Mouse (Mus musculus) midbrain, embryonic 11.5 days (tissue): ENCODE data around the gene Ncoa3. TPM values are rescaled to one million over a fixed set of nuclear protein-coding genes. Genes with fewer than 3 reads are reported as not detected.
A peak's percentile ranks its signal among the peaks of the same experiment; 100 is the strongest.

Source experiments
- ATAC-seq: fragments of 200-750 bp; cut with Nextera tagmentation; 2 replicates; pipeline ENCODE4 v1.8.0; 2017; ENCODE audit warnings: moderate TSS enrichment, moderate library complexity; ENCODE audit not compliant: low FRiP score
- DNase-seq: peaks from one replicate; pipeline ENCODE4 v3.0.0; 2015; ENCODE audit warnings: low spot score; ENCODE audit errors: missing footprints
- H3K27ac ChIP-seq: fragments of 300-500 bp; sonication (generic); 2 replicates; pipeline ENCODE4 v1.5.1; 2014; ENCODE audit warnings: low read depth, low read length
- H3K27me3 ChIP-seq: fragments of 300-500 bp; sonication (generic); 2 replicates; pipeline ENCODE4 v1.6.1; 2014; ENCODE audit warnings: mild to moderate bottlenecking, low read length, moderate library complexity, mixed read lengths; ENCODE audit not compliant: control insufficient read depth, insufficient read depth
- H3K36me3 ChIP-seq: fragments of 300-500 bp; sonication (generic); 2 replicates; pipeline ENCODE4 v1.6.1; 2014; ENCODE audit warnings: mild to moderate bottlenecking, low read length, moderate library complexity, mixed read lengths; ENCODE audit not compliant: control insufficient read depth, insufficient read depth
- H3K4me1 ChIP-seq: fragments of 300-500 bp; sonication (generic); 2 replicates; pipeline ENCODE4 v1.6.1; 2014; ENCODE audit warnings: low read length; ENCODE audit not compliant: control insufficient read depth, insufficient read depth
- H3K4me2 ChIP-seq: fragments of 300-500 bp; sonication (generic); 2 replicates; pipeline ENCODE4 v1.6.1; 2014; ENCODE audit warnings: mild to moderate bottlenecking, moderate library complexity
- H3K4me3 ChIP-seq: fragments of 300-500 bp; sonication (generic); 2 replicates; pipeline ENCODE4 v1.5.1; 2014; ENCODE audit warnings: low read depth, low read length
- H3K9ac ChIP-seq: fragments of 300-500 bp; sonication (generic); 2 replicates; pipeline ENCODE4 v1.6.1; 2014; ENCODE audit warnings: low read length
- H3K9me3 ChIP-seq: fragments of 300-500 bp; sonication (generic); 2 replicates; pipeline ENCODE4 v1.6.1; 2016; ENCODE audit warnings: low read length; ENCODE audit not compliant: control insufficient read depth
- WGBS: fragments of 180-500 bp; shearing (Covaris S2); extraction: QIAGEN DNeasy Blood & Tissue Kit; methylation state at CpG from one replicate; pipeline ENCODE4 v1.1.7; 2014; 5-methylcytosine and 5-hydroxymethylcytosine counted together
- polyA plus RNA-seq: library from polyadenylated mRNA; unstranded; fragments of >200 nt; fragmentation: Nextera tagmentation; extraction: Ambion mirVana; gene quantifications from 2 replicates; pipeline ENCODE4 v1.2.1, GENCODE M21; 2014

Gene Ncoa3
- polyA plus RNA-seq, 1 experiment from 2014 or later = 17.4 TPM

- Histone ChIP-seq H3K9ac (no peak overlapping the region), H3K27me3 (no peaks in the 10 kb centered on the region), H3K36me3 (no peaks in the 10 kb centered on the region), H3K4me1 (peaks cover 20% of the 10 kb centered on the region), H3K4me2 (no peak overlapping the region), H3K4me3 (no peak overlapping the region), H3K9me3 (peaks cover 3% of the 10 kb centered on the region; the same call in 1 of the 2 replicates), H3K27ac (no peak overlapping the region)
- no peak for DNase-seq
- ATAC-seq = no peak
- 94% methylated on average over 8 of the region's 8 CpGs for WGBS
These were observed 3.3 kb downstream of the Ncoa3 start for GRCm38 (mm10) chr2:165995711-165996110.

- Histone ChIP-seq H3K9me3 (peaks cover 3% of the 10 kb centered on the region; the same call in 1 of the 2 replicates), H3K27me3 (no peaks in the 10 kb centered on the region), H3K27ac (no peak overlapping the region), H3K4me3 (no peak overlapping the region), H3K36me3 (no peaks in the 10 kb centered on the region), H3K9ac (no peak overlapping the region), H3K4me1 (peaks cover 22% of the 10 kb centered on the region), H3K4me2 (no peak overlapping the region)
- DNase-seq (no peak), ATAC-seq (no peak)
- WGBS = 94% methylated on average over 4 of the region's 4 CpGs
These were observed 3.7 kb downstream of the Ncoa3 start for GRCm38 (mm10) chr2:165996130-165996529.

GRCm38 (mm10) chr2:165997256-165997967 is 5.0 kb downstream of the Ncoa3 start:
- ATAC-seq (no peak), DNase-seq (no peak)
- Histone ChIP-seq H3K4me3 (no peak overlapping the region), H3K4me2 (no peak overlapping the region), H3K36me3 (no peaks in the 10 kb centered on the region), H3K9ac (no peak overlapping the region), H3K27ac (no peak overlapping the region), H3K9me3 (peaks cover 3% of the 10 kb centered on the region; the same call in 1 of the 2 replicates), H3K27me3 (no peaks in the 10 kb centered on the region), H3K4me1 (peaks cover 31% of the 10 kb centered on the region)
- WGBS = 88% methylated on average over 8 of the region's 8 CpGs

GRCm38 (mm10) chr2:165998969-165999368 is 6.5 kb downstream of the Ncoa3 start:
- H3K4me3 ChIP-seq = no peak overlapping the region
- 23% methylated on average over 4 of the region's 4 CpGs for WGBS

GRCm38 (mm10) chr2:165999790-166000189 is 7.4 kb downstream of the Ncoa3 start:
- Histone ChIP-seq H3K4me2 (peak overlapping the region; percentile 28), H3K27ac (peak overlapping the region; percentile 84)
- 3% methylated on average over 5 of the region's 5 CpGs for WGBS

More at GRCm38 (mm10) chr2:165998969-165999368, 6.5 kb downstream of the Ncoa3 start:
- H3K9me3 ChIP-seq = peaks cover 3% of the 10 kb centered on the region; the same call in 1 of the 2 replicates
- H3K4me2 ChIP-seq = no peak overlapping the region
- H3K27ac ChIP-seq = no peak overlapping the region; the same call in 1 of the 2 replicates
- no peak for DNase-seq
- no peak overlapping the region for H3K9ac ChIP-seq
- peaks cover 26% of the 10 kb centered on the region for H3K4me1 ChIP-seq
- H3K27me3 ChIP-seq = no peaks in the 10 kb centered on the region
- no peak for ATAC-seq
- no peaks in the 10 kb centered on the region for H3K36me3 ChIP-seq

GRCm38 (mm10) chr2:166000242-166000641 is 7.8 kb downstream of the Ncoa3 start:
- peaks cover 26% of the 10 kb centered on the region for H3K4me1 ChIP-seq
- H3K36me3 ChIP-seq = no peaks in the 10 kb centered on the region
- peak overlapping the region; percentile 28 for H3K4me2 ChIP-seq
- no peak overlapping the region for H3K4me3 ChIP-seq
- no peaks in the 10 kb centered on the region for H3K9me3 ChIP-seq
- DNase-seq (peak; percentile 90), ATAC-seq (no peak)
- peak overlapping the region; percentile 84 for H3K27ac ChIP-seq
- H3K27me3 ChIP-seq = no peaks in the 10 kb centered on the region
- H3K9ac ChIP-seq = no peak overlapping the region
- WGBS = 3% methylated on average over 5 of the region's 5 CpGs

More at GRCm38 (mm10) chr2:165999790-166000189, 7.4 kb downstream of the Ncoa3 start:
- H3K4me3 ChIP-seq = no peak overlapping the region
- DNase-seq = peak; percentile 91
- H3K9me3 ChIP-seq = no peaks in the 10 kb centered on the region
- H3K36me3 ChIP-seq = no peaks in the 10 kb centered on the region
- H3K27me3 ChIP-seq = no peaks in the 10 kb centered on the region
- ATAC-seq = peak; percentile 52; the same call in 1 of the 2 replicates
- H3K4me1 ChIP-seq = peaks cover 26% of the 10 kb centered on the region
- no peak overlapping the region for H3K9ac ChIP-seq

- no peak overlapping the region for H3K4me3 ChIP-seq
- H3K9ac ChIP-seq = peak overlapping the region; percentile 6; the same call in 1 of the 2 replicates
- no peaks in the 10 kb centered on the region for H3K27me3 ChIP-seq
- H3K9me3 ChIP-seq = no peaks in the 10 kb centered on the region
- peak overlapping the region; percentile 28; the same call in 1 of the 2 replicates for H3K4me2 ChIP-seq
- 2% methylated on average over 5 of the region's 5 CpGs for WGBS
- peak overlapping the region; percentile 84 for H3K27ac ChIP-seq
- ATAC-seq (peak; percentile 58; the same call in 1 of the 2 replicates), DNase-seq (peak; percentile 94)
- no peaks in the 10 kb centered on the region for H3K36me3 ChIP-seq
- peaks cover 26% of the 10 kb centered on the region for H3K4me1 ChIP-seq
These were observed 8.3 kb downstream of the Ncoa3 start for GRCm38 (mm10) chr2:166000769-166001168.

- H3K27ac ChIP-seq = peak overlapping the region; percentile 84
- H3K36me3 ChIP-seq = no peaks in the 10 kb centered on the region
- no peak overlapping the region for H3K4me3 ChIP-seq
- peak overlapping the region; percentile 28; the same call in 1 of the 2 replicates for H3K4me2 ChIP-seq
- H3K9ac ChIP-seq = 0 out of 2 replicates have a peak overlapping the region, but pooled peaks have one; percentile 6
- H3K4me1 ChIP-seq = peaks cover 26% of the 10 kb centered on the region
- no peaks in the 10 kb centered on the region for H3K9me3 ChIP-seq
- H3K27me3 ChIP-seq = no peaks in the 10 kb centered on the region
- ATAC-seq (no peak), DNase-seq (no peak)
- 32% methylated on average over 2 of the region's 2 CpGs for WGBS
These were observed 8.9 kb downstream of the Ncoa3 start for GRCm38 (mm10) chr2:166001362-166001761.

- 75% methylated on average over 2 of the region's 2 CpGs for WGBS
- no peak overlapping the region for H3K4me2 ChIP-seq
- ATAC-seq = no peak
- no peak for DNase-seq
- H3K9me3 ChIP-seq = no peaks in the 10 kb centered on the region
- no peak overlapping the region for H3K9ac ChIP-seq
- no peaks in the 10 kb centered on the region for H3K27me3 ChIP-seq
- H3K4me1 ChIP-seq = peaks cover 26% of the 10 kb centered on the region
- H3K36me3 ChIP-seq = no peaks in the 10 kb centered on the region
- no peak overlapping the region for H3K4me3 ChIP-seq
- peak overlapping the region; percentile 84 for H3K27ac ChIP-seq
These were observed 9.3 kb downstream of the Ncoa3 start for GRCm38 (mm10) chr2:166001768-166002167.
